Mouse (Mus musculus): ENCODE data around the gene Aldh3a2.
"Not testable (repeated sequence)": the region's sequence is repeated elsewhere in the genome, so short reads cannot be mapped to it uniquely, and the experiment has no call there.

Aldh3a2 gene

GRCm38 (mm10) chr11:61174821-61175658 lies 92.2 kb downstream of the Aldh3a2 start, which contains the start of gene Usp22:
Gene Usp22 (minus strand): TSS chr11:61175055.
- peak; percentile 99 for DNase-seq (ENCODE audit: low read depth, low spot score)

- peak; percentile 78 for DNase-seq (ENCODE audit: low read depth, low spot score)
Observed at GRCm38 (mm10) chr11:61174291-61174820, 92.9 kb downstream of the Aldh3a2 start.

- not testable (repeated sequence) for DNase-seq (ENCODE audit: low read depth, low spot score)
Observed at GRCm38 (mm10) chr11:61173477-61173876, 93.8 kb downstream of the Aldh3a2 start.
